Mouse (Mus musculus) thymus, adult 18-20 months (tissue): ENCODE data around the gene 9130023H24Rik.

Source experiments
- DNase-seq, 2 experiments: peaks; one replicate each; pipeline ENCODE4 v3.0.0; 2022; ENCODE audit warnings: mixed read lengths in 2 of 2

Gene 9130023H24Rik

DNA sequence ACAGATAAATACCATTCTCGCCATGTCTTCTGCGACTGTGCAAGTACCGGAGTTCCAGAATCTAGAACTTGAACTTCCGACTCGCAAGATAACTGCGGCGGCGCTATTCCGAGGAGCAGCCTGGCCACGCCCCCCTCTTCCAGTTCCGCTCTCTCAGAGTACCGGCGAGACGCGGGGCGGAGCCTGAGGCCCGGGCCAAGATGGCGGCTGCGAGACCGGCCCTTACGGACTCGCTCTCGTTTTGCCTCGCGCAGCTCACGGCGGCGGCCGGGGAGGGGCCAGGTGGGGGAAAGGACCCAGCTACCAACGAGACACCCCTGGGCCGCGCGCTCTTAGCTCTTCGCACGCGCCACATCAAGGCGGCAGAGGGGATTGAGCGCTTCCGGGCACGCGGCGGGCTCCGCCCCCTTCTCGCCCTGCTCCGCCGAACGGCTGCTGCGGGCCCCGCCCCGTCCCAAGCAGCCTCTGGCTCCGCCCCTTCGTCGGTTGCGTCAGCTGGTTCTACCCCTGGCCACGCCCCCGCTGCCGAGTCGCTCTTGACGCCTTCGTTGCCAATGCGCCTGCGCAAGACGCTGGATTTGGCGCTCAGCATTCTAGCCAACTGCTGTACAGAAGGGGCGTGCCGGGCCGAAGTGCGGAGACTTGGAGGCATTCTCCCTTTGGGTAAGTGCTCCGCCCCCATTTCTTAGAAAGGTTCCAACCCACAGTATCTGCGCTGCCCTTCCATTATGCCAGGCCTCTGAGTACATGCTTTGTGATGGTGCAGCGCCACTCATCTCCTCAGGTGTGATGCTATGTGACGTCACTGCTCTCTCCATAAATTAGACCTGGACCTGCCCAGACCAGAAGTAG, at the start of gene 9130023H24Rik:
Gene 9130023H24Rik, minus strand, starts transcription at position 105 of the 852 bp plus-strand sequence.
- peak; percentile 99 to 100 for DNase-seq

- DNase-seq = no peak
These were observed 47.2 kb upstream of the 9130023H24Rik start for GRCm38 (mm10) chr7:128285060-128285459.

DNA sequence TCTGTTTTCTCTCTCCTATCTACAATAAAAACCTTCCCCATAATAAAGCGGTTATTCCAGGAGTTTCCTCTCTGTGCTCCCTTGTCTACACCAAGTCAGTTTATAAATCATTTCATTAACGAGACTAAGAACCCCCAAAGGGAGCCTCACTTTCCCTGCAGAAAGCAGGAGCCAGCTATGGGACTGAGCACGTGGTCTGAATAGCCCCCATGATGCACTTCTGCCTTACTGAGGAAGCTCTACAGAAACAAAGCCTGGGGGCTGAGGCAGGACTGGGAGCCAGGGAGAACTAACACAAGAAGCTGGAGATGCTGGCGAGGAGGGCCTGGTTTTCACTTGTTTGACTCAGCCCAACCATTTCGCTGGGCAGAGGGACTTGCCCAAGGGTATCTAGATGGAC, 46.2 kb upstream of the 9130023H24Rik start:
- DNase-seq = no peak

DNA sequence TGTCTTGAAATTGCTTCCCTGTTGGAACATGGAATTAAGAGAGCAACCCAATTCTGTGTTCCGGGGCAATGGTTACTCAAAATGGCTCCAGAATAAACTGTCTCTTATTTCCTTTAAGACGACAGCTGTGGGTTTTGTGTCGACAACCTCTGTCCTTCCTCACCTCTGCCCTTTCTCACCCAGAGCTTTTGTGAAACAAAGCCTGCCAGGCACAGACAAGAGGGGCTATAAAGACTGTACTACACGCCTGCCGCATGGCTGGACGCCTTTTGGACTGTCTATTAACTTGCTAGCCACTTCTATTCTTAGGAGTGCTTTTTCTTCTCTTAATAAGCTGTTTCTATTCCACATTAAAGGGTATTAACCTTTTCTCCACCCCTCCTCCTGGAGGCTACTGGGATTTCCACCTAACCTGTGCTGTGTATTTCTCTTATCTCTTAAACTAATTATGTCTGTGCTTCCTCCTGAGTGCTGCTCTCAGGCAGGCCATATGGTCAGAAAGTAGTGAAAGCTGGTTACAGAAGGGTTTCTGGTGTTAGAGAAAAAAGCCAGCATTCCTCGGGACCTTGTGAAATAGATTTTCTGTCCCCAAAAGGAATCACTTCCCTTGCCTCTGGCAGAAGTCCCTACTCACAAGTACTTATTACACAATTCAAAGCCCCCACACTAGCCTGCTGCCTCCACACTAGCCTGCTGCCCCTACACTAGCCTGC, 44.9 kb upstream of the 9130023H24Rik start:
- no peak for DNase-seq

DNA sequence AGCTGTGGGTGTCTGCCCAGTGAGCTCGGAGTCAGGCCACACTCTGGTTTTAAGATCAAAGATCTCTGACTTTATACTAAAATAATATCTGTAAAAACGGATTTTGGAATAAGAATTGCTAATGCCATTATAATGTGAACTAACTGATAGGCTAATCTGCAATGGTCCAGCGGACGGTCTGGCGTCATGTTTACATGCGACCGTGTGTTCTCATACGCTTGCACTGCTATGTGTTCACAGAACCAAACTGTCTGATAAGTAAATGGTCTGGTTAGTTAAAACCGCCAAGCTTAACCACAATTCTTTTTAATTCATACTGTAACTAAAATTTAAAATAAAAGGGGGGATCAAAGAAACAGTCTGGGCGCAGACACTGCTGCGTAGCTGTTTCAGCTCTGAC, 43.9 kb upstream of the 9130023H24Rik start:
- no peak for DNase-seq

- DNase-seq = no peak
These were observed 41.9 kb upstream of the 9130023H24Rik start for GRCm38 (mm10) chr7:128279750-128280149.

DNA sequence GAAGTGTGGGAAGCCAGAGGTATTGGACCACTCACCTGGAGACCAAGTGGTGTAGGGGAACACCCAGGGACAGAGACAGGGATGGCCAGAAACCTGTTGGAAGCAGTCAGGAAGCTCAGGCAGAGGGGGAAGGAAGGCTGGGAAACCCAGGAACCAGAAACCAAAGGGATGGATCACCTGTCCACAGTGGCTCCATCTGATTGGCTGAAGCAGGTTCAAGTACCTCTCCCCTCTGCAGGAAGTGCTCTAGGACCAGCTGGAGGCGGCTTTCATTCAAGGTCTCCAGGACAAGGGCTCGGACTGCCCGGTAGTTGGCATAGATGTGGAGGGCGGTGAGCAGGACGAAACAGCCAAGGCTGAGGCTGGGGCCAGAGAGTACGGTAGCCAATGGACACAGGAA, 38.2 kb upstream of the 9130023H24Rik start:
- no peak for DNase-seq

GRCm38 (mm10) chr7:128271496-128271895, 33.7 kb upstream of the 9130023H24Rik start:
- no peak for DNase-seq

DNA sequence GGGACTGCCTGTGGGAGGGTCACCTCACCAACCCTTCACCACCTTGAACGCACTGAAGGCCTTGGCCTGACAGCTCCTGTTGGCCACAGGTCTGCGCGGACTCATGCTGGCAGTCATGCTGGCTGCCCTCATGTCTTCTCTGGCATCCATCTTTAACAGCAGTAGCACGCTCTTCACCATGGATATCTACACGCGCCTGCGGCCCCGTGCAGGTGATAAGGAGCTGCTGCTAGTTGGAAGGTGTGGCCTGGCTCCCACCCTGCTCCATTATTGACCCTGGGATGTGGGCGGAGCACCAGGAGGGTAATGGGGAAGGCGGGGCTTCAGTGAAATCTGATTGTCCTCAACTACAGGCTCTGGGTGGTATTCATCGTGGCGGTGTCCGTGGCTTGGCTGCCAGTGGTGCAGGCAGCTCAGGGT, 32.6 kb upstream of the 9130023H24Rik start:
- DNase-seq = no peak

- no peak for DNase-seq
These were observed 30.0 kb upstream of the 9130023H24Rik start for GRCm38 (mm10) chr7:128267813-128268212.

DNA sequence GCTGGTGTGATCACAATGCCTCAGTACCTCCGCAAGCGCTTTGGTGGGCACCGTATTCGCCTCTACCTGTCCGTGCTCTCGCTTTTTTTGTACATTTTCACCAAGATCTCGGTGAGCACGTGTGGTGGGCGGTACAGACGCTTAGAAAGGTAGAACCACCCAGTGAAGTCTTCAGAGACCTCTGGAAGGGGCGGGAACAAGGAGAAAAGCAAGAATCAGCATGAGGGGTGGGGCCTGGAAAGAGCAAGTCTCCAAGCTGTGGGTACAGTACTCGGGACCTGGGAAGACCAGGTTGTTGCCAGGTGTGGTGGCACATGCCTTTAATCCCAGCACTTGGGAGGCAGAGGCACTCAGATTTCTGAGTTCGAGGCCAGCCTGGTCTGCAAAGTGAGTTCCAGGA, 29.6 kb upstream of the 9130023H24Rik start:
- DNase-seq = no peak

- DNase-seq = no peak
These were observed 28.2 kb upstream of the 9130023H24Rik start for GRCm38 (mm10) chr7:128266056-128266455.

DNA sequence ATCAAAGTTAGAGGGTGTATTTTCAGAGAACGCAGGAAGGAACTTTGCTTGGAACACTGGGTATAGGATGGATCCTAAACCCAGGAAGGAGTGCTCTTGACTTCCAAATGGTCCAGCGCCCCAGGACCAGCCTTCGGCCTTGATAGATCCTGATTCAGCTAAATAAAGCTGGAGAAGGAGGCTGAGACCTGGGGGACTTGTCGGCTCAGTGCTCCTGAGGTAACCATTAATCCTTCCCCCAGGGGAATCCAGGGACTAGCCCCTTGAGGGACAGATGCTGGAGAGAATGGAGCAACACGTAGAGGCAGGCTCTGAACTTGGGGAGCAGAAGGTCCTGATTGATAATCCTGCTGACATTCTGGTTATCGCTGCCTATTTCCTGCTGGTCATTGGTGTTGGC, 27.6 kb upstream of the 9130023H24Rik start, which contains the start of gene Slc5a2:
Gene Slc5a2, plus strand, starts transcription at position 247 of the 400 bp plus-strand sequence.
- DNase-seq = no peak

GRCm38 (mm10) chr7:128256783-128257334, 19.0 kb upstream of the 9130023H24Rik start:
- no peak for DNase-seq

DNA sequence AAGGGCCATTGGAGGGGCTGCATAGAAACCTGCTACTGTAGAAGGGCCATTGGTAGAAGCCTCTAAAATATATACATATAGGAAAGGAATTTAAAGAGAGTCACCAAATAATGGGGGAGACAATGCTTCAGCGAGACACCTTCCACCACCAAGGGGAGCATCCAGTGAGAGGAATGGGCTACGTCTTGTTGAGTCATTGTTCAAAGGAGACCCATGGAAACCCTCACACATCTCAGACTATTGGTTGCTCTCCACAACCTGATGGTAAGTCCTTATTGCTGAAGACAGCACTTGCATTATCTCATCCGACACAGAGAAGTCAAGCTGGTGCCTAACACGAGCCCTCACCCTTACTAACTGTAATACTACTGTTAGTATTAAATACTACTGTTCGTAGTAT, 17.9 kb upstream of the 9130023H24Rik start:
- no peak for DNase-seq

- no peak for DNase-seq
These were observed 17.1 kb upstream of the 9130023H24Rik start for GRCm38 (mm10) chr7:128254978-128255377.

DNA sequence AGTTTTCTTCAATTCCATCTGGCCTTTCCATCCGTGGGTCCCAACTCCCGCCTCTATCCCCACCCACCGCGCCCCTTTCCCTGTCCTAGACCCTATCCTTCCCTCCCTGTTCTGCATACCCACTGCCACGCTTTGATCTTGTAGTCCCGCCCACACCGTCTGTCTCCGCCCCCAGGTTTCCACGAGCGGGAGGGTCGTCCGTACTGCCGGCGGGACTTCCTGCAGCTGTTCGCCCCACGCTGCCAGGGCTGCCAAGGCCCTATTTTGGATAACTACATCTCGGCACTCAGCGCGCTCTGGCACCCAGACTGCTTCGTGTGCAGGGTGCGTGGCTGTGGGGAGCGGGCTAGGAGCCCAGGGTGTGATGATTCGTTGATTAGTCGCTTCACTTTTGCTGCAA, 14.8 kb upstream of the 9130023H24Rik start:
- peak; percentile 83 to 86 for DNase-seq

DNA sequence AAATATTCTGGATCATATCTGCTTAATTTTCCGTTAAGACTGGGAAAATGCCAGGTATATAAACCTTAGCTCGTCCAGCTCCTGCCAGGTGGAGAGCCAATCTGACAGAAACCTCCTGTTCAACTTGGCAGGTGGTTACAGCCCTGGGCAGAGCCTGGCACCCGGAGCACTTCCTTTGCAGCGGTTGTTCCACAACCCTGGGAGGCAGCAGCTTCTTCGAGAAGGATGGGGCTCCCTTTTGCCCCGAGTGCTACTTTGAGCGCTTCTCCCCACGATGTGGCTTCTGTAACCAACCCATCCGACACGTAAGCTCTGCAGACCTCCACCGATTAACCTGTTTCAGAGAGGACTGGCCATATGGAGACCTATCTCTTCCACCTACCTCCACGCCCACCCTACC, 14.1 kb upstream of the 9130023H24Rik start:
- DNase-seq = no peak

DNA sequence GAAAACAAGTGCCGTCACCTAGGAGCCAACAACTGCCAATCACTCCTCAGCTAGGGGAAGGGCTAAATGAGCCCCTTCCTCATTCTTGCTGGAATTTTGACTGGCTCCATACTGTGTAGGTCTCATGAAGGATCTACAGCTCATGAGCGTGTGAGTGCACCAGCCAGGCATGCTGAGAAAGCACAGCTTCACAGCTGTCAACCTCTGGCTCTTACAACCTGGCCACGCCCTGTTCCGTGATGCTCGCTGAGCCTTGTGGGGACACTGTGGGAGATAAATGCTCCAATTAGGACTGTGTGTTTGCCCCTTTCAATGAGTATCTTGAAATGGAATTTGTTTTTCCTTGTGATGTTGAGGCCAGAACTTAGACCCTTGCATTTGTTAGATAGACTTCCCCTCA, 12.2 kb upstream of the 9130023H24Rik start:
- no peak for DNase-seq

GRCm38 (mm10) chr7:128248081-128249042, 10.5 kb upstream of the 9130023H24Rik start:
- DNase-seq = no peak

DNA sequence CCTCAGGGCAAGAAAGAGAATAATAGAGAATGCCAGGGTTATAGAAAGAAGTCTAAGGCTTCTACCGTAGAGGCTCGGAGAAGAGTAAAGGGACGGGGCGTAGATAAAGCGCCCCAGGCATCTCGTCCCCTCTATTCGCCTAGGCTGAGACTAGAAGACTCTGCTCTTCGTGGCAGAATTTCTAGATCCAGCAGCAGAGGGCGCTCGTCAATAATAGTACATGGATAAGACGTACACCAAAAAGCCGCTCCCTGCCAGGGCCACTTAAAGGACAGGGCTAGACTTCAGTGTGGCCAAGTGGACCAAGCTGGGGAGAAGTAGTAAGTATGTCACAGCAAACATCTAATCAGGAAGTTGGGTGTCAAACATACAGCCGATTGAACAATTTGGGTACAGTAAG, 9.6 kb upstream of the 9130023H24Rik start:
- DNase-seq = no peak
